Mouse (Mus musculus) left cerebral cortex, postnatal 4 days (tissue): Measurements from ENCODE around the gene Riok2. TPM values are rescaled to one million over a fixed set of nuclear protein-coding genes. Genes with fewer than 3 reads are reported as not detected.
A peak's percentile ranks its signal among the peaks of the same experiment; 100 is the strongest.

Experiments used
- DNase-seq: peaks from one replicate; pipeline ENCODE4 v3.0.0-alpha.2; 2022
- intact Hi-C: fragments of 180-260 bp; cut with DNase I; formaldehyde crosslinking; loops from one replicate; pipeline ENCODE4 v1.15.1; 2025
- total RNA-seq, 2 experiments: library from RNA; stranded (reverse); gene quantifications; 2 replicates each; pipeline ENCODE4 v1.2.3; 2021

Riok2 gene
- total RNA-seq, 2 experiments from 2014 or later, result 20.1 to 20.9 TPM

DNA sequence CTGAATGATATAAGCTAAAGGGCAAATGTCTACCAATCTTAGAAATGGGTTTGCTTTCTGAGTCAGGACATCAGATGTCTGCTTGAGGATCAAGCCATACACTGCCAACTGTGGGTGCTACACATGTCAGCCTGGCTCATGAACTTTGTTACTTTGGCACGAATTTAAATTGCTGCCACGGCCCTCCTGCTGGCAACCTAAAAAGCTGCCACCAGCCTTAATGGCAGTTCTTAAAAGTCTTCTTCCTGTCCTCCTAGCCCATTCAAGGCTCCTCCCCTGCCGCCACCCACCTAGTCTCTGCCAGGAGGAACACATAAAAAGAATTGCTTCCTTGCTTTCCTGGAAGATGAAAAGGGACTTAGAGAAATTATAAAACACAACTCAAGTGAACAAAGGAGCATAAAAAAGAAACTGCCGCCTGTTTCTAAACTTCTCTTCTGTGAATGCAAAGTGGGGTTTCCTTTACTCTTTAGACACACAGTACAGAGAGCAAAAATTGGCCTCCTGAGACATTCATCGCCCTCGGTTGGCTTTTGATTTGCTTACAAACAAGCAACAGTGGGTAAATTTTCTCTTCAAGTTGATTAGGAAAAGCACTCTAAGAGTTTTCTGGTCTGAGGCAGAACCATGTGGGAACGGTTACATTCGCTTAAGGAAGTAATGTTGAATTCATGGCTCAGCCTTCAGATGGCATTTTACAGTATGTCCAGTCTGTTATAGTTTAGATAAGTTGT lies 30.9 kb downstream of the Riok2 start:
- peak; percentile 6 for DNase-seq
- intact Hi-C loops, result no loop called here

DNA sequence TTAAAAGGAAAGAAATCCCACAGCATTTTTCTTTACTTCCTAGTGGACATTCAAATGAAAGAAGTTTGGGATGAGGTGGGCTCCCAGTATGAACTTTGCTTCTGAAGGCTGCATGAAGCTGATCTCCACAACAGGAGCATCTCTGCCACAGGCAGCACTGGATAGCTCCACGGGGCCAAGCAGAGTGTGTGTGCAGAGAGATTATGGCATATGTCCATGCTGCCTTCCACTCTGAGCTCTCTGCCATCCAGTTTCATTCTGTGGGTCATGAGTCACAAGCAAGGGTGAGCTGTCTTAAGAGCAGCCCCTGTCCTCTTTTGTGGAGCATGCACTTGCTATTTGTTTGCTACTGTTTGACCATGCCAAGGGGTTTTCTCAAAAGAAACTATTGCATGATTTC lies 31.5 kb downstream of the Riok2 start:
- intact Hi-C loops, result no loop called here
- no peak for DNase-seq

DNA sequence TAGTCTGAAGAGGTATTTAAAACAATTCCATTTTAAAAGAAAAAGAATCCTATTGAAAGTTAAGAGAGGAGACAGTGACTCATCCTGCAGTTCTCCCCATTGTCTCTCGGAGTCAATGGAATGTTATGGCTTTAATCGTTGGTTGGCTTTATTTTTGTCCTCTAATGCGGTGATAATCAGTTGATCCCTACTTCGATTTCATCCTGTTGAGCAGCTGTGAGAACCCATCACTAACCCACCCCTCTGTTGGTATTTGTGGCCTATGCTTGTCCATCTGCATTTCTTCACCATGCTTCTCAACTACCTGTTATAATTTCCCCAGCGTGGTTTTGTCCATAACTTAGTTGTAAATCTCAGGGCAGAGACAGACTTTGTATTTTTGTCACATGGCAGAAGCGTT lies 34.0 kb downstream of the Riok2 start:
- intact Hi-C loops, result no loop called here

GRCm38 (mm10) chr17:17408720-17409478 lies 34.8 kb downstream of the Riok2 start:
- intact Hi-C loops, result no loop called here
- no peak for DNase-seq

More for the DNA sequence above, 34.0 kb downstream of the Riok2 start:
- DNase-seq, result no peak

DNA sequence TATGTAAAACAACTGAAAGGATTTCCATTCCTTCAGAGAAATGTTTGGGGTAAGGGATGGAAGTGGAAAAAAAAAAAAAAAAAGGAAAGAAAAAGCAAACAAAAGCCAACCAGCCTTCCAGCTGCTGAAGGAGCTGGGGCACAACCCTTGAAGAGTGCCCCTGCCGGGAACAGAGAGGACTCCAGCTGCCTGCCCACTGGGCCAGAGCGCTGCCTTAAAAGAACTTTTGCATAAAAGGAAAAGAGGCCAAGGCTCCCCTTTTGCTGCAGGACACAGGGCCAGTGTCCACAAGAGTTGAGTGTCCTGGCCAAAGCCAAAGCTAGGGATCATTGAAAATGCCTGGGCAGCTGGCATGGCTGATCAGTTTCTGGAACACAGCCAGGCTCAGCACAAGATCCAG lies 35.5 kb downstream of the Riok2 start:
- DNase-seq, result peak; percentile 31
- intact Hi-C loops, result no loop called here

GRCm38 (mm10) chr17:17411443-17411842 lies 37.3 kb downstream of the Riok2 start:
- DNase-seq, result no peak
- intact Hi-C loops, result no loop called here

GRCm38 (mm10) chr17:17412176-17412575 lies 38.1 kb downstream of the Riok2 start:
- no peak for DNase-seq
- intact Hi-C loops, result no loop called here

GRCm38 (mm10) chr17:17414206-17414605 lies 40.1 kb downstream of the Riok2 start:
- intact Hi-C loops, result no loop called here
- no peak for DNase-seq

DNA sequence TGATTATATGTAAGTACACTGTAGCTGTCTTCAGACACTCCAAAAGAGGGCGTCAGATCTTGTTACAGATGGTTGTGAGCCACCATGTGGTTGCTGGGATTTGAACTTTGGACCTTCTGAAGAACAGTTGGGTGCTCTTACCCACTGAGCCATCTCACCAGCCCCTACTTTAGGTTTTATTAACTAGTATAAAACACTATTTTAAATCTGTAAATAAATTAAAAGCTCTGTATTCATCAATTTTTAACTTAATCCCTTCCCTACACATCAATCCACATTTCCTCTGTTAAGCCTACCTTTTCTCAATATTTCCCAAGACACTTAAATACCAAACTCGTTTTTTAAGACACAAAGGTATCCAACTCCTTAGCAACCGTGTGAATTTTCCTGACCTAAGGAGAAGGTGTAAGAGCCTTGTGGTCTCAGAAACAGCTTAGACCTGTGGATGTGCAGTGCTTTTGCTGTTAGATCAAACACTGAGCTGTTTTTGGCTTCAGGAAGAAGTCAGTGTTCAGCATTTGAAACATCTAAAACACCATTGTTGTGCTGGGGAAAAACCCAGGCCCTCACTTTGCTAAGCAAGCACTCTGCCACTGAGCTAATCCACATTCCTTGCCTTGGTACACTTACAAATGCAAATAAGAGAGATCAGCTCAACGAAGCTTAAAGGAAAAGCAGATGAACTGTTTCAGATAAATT lies 50.6 kb downstream of the Riok2 start:
- intact Hi-C loops, result no loop called here
- no peak for DNase-seq

DNA sequence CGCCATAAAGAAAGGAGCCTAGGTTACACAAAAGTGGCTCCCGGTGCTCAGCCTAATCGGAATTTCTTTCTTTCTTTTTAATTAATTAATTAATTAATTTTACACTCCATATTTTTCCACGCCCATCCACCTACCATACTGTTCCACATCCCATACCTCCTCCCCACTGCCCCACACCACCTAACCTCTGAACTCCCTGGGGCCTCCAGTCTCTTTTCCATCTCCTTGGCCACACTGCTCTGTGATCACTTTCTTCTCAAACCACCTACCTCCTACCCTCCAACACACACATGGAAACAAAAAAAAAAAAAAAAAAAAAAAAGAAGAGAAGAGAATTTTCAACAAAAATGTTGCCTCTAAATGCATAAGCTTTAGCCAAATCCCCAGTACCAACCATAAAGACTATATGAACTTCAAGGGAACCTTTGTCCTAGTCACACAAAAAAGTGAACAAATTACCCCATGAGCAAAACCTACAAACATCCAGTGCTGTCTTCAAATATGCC lies 51.3 kb downstream of the Riok2 start:
- intact Hi-C loops, result no loop called here
- DNase-seq, result no peak

- DNase-seq, result no peak
- intact Hi-C loops, result no loop called here
Observed at GRCm38 (mm10) chr17:17425906-17426305, 51.8 kb downstream of the Riok2 start.

DNA sequence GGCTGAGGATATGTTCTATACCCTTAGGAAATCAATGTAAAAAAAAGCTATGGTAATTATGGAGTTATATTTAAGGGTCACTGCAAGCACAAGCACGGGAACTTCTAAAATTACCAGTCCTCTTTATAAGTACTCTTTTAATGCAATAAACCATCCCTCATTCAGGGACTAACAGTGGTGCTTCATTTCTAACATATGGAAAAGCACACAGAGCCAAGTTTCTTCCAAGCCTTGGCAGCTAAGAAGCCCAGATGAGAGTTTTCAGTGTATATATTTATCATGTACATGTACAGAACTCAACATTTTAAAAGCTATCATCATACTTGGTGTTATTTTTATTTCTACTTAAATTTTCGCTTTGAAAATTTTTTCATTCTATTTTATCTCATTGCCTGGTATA lies 54.8 kb downstream of the Riok2 start:
- DNase-seq, result no peak
- intact Hi-C loops, result no loop called here

GRCm38 (mm10) chr17:17433679-17434078 lies 59.6 kb downstream of the Riok2 start:
- intact Hi-C loops, result no loop called here
- DNase-seq, result no peak

GRCm38 (mm10) chr17:17438576-17439191 lies 64.6 kb downstream of the Riok2 start:
- intact Hi-C loops, result no loop called here
- no peak for DNase-seq

- no peak for DNase-seq
Observed at GRCm38 (mm10) chr17:17441876-17442498, 67.9 kb downstream of the Riok2 start.

GRCm38 (mm10) chr17:17444297-17444886 lies 70.3 kb downstream of the Riok2 start:
- DNase-seq, result no peak
- intact Hi-C loops, result no loop called here

More at GRCm38 (mm10) chr17:17441876-17442498, 67.9 kb downstream of the Riok2 start:
- intact Hi-C loops, result no loop called here
